Mouse (Mus musculus): ENCODE measurements around the gene Slc12a8.
A peak's percentile ranks its signal among the peaks of the same experiment; 100 is the strongest.

Slc12a8 gene

DNA sequence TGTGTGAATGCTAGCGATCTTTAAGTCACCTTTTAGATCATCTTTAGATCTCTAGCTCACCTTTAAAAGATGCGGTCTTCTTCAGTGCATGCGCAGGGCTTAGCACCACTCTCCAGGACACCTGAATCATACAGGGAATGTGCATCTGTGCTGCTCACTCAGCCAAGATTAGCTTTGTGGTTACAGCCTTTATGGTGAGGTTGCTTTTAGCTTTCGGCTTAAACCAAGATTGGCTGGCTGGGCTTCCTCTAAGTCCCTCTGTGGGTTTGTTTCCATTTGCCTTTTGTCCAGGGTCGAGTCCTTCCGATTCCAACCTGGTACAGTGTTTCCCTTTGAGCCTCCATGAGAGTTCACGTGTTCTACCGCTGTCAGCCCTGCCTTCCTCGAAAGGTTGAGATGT lies 187.2 kb downstream of the Slc12a8 start:
- peak; percentile 57 to 62 for DNase-seq

DNA sequence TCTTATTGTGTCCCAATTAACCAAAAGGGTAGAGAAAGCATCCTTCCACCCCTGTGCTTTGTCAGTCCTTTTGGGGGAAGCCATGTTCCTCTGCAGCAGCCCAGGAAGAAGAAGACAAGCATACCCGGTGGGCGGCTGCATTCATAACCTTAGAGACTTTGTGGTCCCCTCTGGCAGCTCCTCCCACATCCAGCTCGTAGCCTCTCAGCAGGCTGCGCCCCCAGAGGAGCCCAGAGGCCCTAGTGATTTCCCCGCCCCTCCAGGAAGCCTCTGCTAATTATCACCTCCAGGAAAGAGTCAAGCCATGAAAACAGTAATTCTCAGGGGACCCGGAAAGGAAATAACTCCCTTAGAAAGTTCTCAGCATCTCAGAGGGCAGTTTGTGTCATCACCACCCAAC lies 188.1 kb downstream of the Slc12a8 start:
- DNase-seq: no peak

DNA sequence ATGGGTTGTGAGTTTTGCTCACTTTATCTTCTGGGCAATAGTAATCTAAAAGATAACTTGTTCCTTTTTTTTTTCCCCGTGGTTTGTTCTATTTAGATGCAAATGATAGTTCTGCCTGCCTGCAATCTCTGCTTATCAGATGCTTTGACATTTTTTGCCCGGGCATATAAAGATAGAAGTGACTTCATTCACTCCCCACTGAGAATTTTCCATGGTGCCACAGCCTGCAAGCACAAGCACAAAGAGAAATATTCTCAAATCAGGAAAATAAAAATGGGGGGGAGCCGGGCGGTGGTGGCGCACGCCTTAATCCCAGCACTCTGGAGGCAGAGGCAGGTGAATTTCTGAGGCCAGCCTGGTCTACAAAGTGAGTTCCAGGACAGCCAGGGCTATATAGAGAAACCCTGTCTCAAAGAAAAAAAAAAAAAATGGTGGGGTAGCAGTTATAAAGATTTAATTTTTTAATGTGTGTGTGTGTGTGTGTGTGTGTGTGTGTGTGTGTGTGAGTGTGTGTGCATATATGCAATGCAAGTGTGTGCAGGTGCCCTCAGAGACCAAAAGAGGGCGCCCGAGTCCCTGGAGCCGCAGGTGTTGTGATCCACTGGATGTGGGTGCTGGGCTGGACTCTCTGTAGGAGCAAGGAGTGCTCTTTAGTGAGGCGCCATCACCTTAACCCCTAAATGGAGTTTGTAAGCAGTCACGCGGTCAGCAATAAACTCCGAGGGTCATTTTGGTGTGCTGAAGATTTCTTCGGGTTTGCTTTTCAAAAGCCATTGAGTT lies 189.2 kb downstream of the Slc12a8 start:
- peak; percentile 38 to 41 for DNase-seq

DNA sequence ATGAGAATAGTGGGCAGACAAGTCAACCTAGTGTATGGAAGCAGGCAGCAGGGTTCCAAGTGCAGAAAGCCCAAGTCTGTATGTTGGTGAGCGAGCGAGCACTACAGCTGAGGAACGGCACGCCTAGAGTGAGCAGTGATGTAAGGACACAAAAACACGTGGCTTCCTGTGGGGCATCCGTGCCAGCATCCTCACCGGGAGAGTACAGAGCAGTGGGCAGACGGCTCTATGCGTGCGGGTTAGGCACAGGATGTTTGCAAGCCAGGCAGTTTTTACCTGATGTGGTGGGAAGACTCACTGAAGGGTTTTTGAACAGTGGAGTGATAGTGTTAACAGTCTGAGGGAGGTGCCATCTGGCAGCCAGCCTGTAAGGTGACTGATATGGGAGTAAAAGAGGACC lies 190.9 kb downstream of the Slc12a8 start:
- peak; percentile 52 to 57 for DNase-seq

DNA sequence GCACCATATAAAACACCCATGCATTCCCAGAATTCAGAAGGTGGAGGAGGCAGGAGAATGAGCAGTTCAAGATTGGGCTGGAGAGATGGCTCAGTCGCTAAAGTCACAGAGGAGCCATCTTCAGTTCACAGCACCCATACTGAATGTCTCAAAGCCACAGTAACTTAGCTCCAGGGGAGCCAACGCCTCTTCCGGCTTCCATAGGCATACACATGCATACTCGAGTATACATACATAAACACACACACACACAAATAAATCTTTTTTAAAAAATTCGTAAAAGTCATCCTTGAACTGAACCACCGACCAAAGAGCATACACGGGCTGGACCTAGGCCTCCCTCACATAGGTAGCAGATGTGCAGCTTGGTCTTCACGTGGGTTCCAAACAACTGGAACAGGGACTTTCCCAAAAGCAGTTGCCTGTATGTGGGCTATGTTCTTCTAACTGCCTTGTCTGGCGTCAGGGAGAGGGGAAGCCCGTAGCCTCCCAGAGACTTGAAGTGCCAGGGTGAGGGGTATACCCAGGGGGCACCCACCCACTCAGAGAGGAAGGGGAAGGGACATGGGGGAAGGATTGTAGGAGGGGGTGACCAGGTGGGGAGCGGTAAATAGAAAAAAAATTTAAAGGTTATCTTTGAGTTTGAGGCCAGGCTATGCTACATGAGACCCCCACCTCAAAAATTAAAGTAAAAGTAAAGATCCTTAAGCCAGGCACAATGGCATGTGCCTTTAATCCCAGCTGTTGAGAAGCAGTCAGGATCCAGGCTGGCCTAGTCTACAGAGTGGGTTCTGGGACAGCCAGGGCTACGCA lies 191.7 kb downstream of the Slc12a8 start:
- no peak for DNase-seq

All from cerebellum, adult 18-20 months (tissue).